Mouse (Mus musculus) thymus, postnatal 14 days (tissue): ENCODE results near the gene Tbc1d32.
"Not testable (repeated sequence)": the region's sequence is repeated elsewhere in the genome, so short reads cannot be mapped to it uniquely, and the experiment has no call there.

Experiments used
- DNase-seq: peaks from one replicate; pipeline ENCODE4 v3.0.0; 2021

The Tbc1d32 gene

DNA sequence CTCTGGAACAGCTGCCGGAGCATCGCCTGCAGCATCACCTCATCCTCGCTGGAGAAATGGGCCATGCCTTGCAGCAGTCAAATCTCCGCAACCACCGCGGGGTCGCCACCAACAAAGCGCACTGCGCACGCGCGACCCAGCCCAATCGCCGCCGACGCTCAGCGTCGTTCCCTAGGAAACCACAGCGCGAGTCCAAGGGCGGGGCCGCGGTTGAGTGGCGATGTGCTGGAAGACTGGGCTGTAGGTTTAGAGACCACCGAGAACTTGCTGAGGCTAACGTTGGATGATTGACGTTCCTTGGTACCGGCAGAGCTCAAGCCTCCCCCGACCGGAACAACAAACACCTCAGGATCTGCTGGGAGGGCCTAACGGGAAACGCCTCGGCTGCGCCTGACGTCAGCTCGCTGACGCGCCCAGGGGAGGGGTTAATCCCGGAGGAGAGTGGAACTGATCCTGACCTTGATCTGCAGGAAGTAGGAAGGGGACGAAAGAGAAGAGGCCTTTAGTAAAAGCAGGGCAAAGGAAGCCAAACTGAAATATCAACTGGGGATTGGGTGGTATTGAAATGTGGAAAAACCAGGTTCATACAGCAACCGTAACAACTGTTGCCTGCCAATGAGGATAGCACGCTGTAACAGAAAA lies at the start of gene Tbc1d32:
TSS of gene Tbc1d32 (minus strand) at position 122 of the 642 bp plus-strand sequence.
- DNase-seq = peak; percentile 92

DNA sequence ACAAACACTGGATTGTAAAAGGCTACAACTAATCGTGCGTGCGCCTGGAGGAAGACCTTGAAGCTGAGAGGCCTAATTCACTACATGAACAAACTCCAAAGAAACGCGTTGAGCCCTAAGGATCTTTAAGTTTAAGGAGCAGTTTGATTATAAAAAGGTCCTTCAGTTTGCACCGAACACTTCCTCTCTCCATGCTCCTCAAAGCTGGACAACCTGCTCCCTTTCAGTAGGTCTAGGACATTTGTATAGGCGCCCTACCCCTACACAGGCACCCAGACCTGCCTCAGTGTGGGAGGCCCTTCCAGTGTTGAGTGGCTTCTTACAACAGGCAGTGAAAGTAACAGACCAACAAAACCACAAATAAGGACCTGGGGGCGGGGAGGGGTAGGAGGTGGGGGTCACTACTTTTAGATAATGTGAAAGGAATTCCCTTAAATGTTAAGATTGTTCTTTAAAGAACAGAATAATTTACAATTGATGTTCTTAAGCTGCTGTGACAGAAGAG lies 666 bp downstream of the Tbc1d32 start:
- peak; percentile 9 for DNase-seq

DNA sequence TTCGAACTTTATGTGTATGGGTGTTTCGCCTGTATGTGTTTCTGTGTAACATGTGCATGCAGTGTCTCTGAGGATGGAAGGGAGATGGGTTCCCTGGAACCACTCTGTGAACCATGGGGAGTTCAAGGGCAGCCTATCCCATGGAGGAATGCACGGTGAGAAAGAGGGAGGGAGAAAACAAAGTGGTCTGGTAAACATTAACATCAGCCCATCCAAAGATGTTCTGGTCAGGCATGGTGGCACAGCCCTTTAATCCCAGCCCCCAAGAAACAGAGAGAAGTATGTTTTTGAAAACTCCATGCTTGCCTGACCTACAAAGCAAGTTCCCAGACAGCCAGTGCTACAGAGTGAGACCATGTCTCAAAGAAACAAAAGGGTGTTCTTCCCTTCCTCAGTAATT lies 12.7 kb downstream of the Tbc1d32 start:
- no peak for DNase-seq

DNA sequence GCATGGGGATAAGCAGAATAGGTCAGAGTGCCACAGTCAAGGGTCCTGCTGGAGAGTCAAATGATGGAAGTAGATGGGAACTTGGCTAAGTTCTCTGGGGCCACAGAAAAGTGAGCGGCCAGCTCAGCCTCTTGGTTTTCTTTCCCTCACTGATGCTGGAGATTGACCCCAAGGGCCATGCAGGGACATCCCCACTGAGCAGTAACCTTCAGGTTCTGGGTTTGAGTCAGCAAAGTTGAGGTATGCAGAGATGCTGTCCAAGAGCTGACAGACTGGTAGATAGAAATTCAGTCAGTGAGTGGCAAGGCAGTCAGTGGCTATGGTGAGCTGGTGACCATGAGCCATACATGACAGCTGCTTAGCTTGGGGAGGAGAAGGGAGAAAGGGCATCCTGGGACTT lies 18.1 kb downstream of the Tbc1d32 start:
- no peak for DNase-seq

DNA sequence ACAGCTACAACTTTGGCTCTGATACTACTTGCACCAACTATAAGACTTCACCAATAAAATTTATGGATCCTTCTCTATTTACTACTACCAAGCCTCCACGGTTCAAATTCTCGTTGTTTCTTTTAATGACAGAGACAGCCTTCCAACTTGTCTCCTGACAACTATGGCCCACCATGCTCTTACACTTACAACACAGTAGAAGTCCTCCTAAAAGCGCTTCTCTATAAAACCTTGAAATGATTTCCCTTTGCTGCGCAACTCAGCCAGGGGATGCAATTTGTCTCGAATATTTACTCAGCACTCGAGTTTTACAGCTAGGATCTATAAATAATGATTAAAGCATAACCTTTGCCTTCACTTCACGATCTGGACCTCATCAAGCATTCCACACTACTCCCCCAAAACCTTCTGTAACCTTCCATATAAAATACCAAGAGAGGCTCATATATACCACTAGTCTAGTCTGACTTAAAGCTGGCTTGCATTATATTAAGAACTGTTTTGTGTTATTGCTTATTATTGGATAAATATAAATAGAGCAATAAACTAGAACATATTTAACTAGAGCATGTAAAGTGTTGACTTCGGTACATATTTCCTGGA lies 21.6 kb downstream of the Tbc1d32 start:
- DNase-seq = no peak

DNA sequence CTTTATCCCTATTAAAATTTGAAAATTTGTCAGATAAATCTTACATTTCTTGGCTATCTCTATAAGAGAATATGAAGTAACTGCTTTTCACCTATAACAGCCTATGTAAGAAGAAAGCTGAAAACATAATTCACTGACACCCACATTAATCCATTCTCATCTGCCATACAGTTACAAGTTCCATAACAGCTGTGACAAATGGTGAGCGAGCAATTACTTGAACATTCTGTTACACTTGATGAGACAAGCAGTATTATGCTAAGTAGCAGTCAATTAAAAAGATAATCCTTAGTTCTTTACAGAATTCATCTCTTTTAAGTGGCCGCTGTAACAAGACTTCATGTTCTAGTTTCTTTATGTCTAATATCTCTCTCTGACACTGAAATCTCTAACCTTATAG lies 24.1 kb downstream of the Tbc1d32 start:
- DNase-seq = no peak

DNA sequence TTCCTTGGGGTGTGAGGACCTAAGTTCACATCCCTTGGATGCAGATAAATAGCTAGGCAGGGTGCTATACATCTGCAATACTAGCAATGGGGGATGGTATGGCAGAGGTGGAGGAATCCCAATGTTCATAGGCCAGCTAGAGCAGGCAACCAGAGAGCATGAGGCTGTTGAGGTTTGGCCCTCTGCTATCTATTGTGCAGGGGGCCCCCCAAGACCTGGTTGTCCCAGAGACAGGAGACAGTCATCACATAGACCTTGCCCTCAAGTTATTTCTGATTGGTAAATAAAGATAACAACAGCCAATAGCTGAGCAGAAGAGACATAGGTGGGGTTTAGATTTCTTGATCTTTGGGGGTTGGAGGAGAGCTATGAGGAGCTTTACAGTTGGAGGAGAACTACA lies 28.6 kb downstream of the Tbc1d32 start:
- no peak for DNase-seq

DNA sequence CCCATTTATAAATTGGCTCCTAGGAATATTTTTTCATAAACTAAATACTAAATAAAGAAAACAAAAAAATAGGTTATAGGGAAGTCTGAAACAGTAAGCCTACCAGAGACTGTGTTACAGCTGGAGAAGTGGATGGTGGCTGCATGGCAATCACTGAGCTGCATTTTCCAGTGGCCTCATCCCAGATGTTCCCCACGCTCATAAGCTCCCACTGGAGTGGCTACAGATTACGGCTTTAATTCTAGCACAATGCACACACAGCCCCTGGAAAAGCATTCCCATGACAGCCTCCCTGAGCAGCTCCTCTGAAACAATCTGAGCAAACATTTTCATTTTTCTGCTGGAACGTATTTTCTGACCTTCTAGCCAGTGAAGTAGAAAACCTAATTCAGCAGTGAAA lies 29.8 kb downstream of the Tbc1d32 start:
- no peak for DNase-seq

DNA sequence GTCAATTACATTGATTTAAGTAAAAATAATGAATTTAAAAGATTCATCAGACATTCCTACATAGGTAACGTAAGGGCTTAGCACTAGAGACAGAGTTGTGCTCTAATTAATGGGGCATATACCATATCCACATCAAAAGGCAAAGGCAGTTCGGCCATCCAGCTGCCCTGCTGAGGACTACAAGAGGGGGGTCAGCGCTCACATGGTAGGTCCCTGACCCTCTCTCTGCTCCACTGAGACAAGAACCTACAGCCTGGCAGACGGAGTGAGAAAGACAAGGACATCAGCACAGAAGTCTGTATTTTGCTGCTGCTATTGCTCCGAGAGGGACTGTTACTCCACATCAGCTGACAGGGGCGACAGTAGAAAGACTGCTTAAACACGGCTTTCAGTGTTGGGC lies 34.2 kb downstream of the Tbc1d32 start:
- no peak for DNase-seq

DNA sequence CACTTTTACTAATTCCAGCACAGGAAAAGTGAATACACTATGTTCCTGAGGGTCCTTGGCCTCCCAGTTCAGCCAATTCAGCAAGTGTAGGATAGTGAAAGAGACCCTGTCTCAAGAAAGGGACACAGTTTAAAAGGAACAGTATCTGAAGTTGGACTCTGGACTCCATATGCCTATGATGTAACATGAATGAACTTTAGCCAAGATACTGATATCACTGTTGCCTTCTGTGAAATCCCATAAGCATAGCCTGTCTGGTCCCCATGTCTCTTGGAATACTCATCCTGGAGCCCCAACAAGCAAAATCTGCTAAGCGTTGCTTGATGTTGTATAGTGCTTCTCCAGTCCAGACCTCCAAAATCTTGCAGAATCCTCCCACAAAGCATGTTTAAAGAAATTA lies 46.8 kb downstream of the Tbc1d32 start:
- no peak for DNase-seq

DNA sequence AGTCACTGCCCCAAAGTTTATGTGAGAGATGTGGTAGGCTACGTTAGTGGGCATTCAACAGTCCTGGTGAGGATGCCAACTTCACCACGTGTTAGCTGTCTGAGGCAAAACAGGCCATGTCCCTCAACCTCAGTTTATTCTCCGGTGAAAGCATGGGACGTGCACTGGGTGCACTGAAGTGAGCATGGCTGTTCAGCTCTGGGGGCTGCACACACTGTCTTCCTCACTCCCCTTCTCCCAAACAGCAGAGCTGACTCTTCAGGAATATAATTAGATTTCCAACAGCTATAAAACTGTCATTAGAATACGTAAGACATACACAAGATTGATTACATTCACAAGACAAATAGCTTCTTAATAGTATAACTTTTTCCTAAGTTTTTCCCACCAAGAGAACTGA lies 55.3 kb downstream of the Tbc1d32 start:
- DNase-seq = no peak

DNA sequence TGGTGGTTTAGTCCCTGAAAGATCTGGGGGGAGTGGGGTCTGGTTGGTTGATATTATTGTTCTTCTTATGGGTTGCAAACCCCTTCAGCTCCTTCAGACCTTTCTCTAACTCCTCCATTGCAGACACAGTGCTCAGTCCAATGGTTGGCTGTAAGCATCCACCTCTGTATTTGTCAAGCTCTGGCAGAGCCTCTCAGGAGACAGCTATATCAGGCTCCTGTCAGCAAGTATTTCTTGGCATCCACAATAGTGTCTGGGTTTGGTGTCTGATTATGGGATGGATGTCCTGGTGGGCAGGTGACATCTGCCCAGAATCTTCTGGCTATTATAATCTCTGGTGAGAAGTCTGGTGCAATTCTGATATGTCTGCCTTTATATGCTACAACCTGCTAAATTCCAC lies 60.8 kb downstream of the Tbc1d32 start:
- DNase-seq = not testable (repeated sequence)

DNA sequence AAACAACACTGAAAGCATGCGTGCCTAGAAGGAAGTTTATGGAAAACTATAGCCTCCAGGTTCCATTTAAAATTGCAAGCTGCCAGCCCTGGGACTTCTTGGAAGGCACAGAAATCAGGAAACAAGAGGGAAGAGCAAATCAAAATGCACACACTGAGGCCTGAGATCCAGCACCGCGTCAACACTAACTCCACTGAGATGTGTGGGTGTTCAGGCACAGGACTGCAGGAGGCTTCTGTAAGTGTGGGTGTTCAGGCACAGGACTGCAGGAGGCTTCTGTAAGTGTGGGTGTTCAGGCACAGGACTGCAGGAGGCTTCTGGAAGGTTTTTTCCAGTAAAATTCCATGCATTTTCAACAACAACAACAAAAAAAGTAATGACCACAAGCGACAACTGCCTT lies 62.7 kb downstream of the Tbc1d32 start:
- no peak for DNase-seq

DNA sequence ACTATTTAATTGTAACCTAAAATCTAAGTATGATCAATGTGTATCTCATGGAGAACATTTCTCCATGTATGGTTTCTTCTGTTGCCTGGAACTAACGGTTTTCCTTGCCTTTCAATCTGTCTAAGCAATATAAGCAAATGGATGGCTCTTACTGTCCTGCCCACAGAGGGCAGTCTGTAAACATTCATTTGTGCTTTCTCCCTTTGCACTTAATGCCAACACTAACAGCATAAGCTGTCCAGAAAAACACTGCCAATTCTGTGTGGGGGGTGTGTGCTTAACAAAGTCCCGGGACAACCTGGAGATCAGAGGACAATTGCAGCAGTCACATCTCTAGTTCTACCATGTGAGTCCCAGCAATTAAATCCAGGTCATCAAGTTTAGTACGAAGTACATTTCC lies 64.1 kb downstream of the Tbc1d32 start:
- DNase-seq = no peak

DNA sequence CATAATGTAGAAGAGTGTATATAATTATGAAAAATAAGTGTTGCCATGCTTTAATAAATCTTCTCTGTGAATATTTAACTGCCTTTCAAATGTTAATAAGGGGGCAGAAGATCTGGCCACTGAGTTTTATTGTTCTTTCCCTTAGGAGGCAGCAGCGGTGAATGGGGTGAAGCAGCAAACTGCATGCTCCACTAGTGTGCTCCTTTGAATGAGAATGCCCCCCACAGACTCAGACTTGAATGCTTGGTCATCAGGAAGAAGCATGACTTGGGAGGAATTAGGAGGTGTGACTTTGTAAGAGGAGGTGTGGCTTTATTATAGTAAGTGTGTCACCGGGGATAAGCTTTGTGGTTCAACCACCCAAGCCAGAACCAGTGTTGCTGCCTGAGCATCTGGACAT lies 69.7 kb downstream of the Tbc1d32 start:
- no peak for DNase-seq

DNA sequence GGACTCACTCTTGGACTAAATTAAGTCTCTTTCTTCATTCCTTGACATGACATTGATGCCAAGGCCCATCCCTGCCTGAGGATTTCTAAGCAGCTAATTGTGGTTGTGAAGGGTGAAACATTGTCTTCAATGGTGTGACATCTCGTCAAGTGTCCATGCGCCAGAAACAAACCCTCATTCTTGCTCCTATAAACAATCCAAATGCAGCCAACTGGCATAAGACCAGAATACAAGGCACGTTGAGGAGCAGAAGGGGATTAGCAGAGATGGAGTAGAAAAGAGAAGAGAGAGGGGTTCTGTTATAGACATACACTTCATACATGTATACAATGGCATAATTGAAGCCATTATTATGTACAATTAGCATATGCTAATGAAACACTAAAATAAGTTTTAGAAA lies 70.3 kb downstream of the Tbc1d32 start:
- DNase-seq = no peak

DNA sequence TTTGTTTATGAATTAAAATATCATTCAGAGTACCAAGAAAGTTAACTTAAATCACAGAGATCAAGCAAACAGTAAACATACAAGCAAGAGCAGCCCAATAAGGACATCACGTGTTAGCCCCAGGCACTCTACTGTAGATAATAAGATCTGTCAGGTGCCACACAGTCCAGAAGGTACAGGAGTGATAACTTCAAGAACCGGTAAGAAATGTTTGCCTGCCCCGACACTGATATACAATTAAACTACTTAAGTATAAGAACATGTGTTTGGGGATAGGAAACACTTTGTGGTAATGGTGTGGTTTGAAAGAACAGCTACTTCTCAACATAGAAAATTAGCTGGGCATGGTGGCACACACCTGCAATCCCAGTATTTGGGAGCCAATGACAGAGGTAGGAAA lies 71.5 kb downstream of the Tbc1d32 start:
- no peak for DNase-seq

DNA sequence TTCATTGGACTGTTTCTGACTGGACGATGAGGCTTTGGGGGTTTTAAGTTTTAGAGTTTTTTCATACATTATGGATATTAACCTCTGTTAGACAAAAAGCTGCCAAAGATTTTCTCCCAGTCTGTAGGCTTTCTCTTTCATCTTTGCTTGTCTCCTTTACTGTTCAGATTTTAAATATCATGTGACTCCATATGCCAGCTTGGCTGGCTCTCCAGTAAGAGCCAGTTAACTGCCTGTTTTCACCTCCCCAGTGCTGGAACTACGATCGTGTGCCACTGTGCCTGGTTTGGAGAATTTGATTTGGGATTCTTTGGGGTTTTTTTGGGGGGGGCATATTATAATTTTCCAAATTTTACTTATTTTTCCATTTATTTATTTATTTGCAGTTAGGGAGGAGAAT lies 79.6 kb downstream of the Tbc1d32 start:
- DNase-seq = no peak

DNA sequence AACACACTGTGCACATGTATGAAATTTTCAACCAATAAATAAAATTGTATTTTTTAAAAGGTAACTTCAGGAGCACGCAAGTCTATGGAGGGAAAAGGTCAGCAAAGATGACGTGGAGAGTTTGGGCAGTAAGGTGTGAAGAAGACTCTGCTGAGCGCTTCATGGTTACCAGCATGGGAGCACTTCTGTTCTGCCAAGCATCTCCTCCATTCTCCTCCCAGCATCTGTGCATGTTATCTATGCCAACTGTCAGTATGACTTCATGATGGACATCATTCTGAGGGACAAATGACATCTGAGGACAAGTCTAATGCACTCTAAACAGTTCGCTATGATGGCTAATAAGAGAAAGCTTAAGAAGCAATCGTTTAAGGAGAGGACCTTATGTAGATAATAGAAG lies 91.3 kb downstream of the Tbc1d32 start:
- DNase-seq = no peak

DNA sequence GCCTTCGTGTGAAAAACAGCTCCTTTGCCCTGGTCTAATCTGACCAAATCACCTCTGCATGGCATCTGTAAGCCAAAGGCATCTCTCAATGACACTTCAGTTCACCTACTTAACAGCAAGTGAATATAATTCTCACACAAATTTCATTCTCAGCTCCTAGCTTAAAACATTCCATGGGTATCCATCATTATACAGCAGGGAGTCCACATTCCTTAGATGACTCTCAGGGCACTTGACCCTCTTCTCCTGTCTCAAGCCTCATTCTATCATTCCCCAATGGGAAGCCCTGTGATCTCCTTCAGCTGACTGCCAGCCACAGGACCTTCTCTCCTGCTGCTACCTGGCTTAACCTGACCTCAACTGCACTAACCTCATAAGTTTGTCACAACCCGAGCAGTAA lies 98.8 kb downstream of the Tbc1d32 start:
- DNase-seq = no peak

DNA sequence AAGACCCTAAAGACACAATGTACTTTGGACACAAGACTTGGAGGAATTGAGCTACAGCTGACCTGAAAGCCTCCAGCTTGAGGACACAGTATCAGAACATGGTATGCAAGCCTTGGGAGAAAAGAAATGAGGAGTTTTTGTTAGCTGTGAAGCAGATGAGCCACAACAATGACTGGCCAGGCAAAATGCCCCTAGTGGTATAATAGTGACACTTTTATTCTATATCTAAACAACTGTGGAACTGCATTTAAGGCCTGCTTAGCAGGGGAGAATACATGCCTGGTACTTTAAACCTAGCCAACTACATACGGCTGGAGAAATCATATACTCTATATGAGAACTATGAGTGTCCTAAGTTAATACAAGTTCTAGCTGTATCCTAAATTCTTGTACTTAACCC lies 101.5 kb downstream of the Tbc1d32 start:
- DNase-seq = no peak

DNA sequence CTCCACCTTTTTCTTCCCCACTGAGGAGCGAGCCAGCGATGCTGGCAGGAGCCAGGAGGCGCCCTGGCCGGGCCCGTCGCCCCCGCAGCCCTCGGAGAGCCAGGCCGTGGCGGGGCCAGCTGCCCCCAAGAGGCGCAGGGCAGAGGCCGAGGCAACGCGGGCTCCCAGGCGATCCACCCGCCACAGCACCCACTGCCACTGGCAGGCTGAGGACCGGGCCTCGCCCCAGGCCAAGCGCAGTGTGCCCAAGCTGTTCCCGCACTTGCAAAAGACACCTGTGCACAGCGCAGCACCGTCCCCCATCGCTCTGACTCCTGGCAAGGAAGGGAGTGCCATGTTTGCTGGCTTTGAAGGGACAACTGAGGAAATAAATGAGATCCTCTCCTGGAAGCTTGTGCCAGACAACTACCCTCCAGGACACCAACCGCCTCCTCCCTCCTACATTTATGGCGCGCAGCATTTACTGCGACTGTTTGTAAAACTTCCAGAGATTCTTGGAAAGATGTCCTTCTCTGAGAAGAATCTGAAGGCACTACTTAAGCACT lies 112.8 kb downstream of the Tbc1d32 start:
- DNase-seq = peak; percentile 57

DNA sequence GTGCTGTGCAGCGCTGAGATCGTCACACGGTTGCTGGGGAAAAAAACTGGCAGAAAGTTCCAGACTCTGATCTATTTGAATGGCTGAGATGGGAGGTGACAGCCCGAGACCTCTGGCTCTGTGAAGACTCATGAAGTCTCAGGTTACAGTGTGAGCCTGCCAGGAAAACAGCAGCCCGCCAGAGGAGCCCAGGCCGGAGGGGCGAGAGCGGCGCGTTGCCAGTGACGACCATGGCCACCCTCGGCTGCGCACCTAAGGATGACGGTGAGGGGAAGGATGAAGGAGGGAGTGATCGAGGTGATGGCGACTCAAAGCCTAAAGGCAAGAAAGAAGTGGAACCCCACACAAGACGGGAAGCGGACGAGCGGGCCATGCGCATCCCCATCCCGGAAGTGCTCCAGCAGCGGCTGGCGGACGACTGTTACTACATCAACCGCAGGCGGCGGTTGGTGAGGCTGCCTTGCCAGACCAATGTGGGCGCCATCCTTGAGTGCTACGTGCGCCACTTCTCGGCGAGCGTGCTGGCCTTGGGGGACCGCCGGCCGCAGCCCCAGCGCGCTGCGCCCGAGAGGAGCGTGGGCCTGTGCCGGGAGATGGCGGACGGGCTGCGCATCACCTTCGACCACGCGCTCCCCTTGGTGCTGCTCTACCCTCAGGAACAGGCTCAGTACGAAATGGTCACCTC lies 113.4 kb downstream of the Tbc1d32 start:
- DNase-seq = peak; percentile 80

DNA sequence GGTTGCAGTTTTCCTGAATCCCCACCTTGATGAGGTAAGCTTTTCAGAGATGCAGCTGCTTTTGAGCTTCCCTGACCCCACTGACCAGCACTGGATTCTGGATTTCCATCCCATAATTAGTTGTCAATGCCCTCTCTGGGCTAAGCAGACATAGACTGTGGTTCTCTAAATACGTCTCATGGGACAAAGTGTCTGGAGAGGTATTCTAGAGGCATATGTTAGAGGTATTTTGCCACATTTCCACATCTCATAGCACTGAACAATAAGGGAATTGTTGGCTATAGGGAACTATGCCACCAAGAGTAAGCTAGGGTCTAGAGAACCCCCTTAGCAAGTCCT lies 121.5 kb downstream of the Tbc1d32 start:
- no peak for DNase-seq
